Mouse (Mus musculus) kidney, postnatal 0 days (tissue): ENCODE measurements around the gene Asic2. TPM values are rescaled to one million over a fixed set of nuclear protein-coding genes. Genes with fewer than 3 reads are reported as not detected.

Experiments
- ATAC-seq: fragments of 200-750 bp; cut with Nextera tagmentation; replicated peaks from 2 replicates; pipeline ENCODE4 v1.8.0; 2017; ENCODE audit warnings: low read depth, moderate number of reproducible peaks, moderate TSS enrichment, moderate library complexity; ENCODE audit not compliant: low FRiP score
- DNase-seq: peaks from one replicate; pipeline ENCODE4 v3.0.0-alpha.2; 2016; ENCODE audit warnings: low spot score
- H3K27ac ChIP-seq: fragments of 300-500 bp; sonication (generic); 2 replicates; pipeline ENCODE4 v1.5.1; 2014; ENCODE audit warnings: mild to moderate bottlenecking
- H3K27me3 ChIP-seq: fragments of 300-500 bp; sonication (generic); 2 replicates; pipeline ENCODE4 v1.6.1; 2014; ENCODE audit warnings: low read length, mixed read lengths; ENCODE audit not compliant: insufficient read depth
- H3K36me3 ChIP-seq: fragments of 300-500 bp; sonication (generic); 2 replicates; pipeline ENCODE4 v1.6.1; 2014; ENCODE audit warnings: low read length, mixed read lengths; ENCODE audit not compliant: insufficient read depth
- H3K4me1 ChIP-seq: fragments of 300-500 bp; sonication (generic); replicated peaks from 2 replicates; pipeline ENCODE4 v1.6.1; 2014; ENCODE audit warnings: antibody characterized with exemption, low read length, mixed read lengths; ENCODE audit not compliant: insufficient read depth
- H3K4me2 ChIP-seq: fragments of 300-500 bp; sonication (generic); 2 replicates; pipeline ENCODE4 v1.6.1; 2014; ENCODE audit warnings: mild to moderate bottlenecking, low read length, moderate library complexity, mixed read lengths
- H3K4me3 ChIP-seq: fragments of 300-500 bp; sonication (generic); replicated peaks from 2 replicates; pipeline ENCODE4 v1.5.1; 2014; ENCODE audit warnings: low read depth, low read length
- H3K9ac ChIP-seq: fragments of 300-500 bp; sonication (generic); 2 replicates; pipeline ENCODE4 v1.6.1; 2014; ENCODE audit warnings: low read depth, low read length
- H3K9me3 ChIP-seq: fragments of 300-500 bp; sonication (generic); replicated peaks from 2 replicates; pipeline ENCODE4 v1.6.1; 2016; ENCODE audit warnings: low read length, inconsistent platforms, mixed read lengths
- CTCF ChIP-seq: IDR thresholded peaks from 2 replicates; pipeline ENCODE4 v1.5.1; 2016; ENCODE audit warnings: antibody characterized with exemption, low read depth, mild to moderate bottlenecking, moderate library complexity
- WGBS: fragments of 180-500 bp; shearing (Covaris S2); extraction: QIAGEN DNeasy Blood & Tissue Kit; methylation state at CpG from one replicate; pipeline ENCODE4 v1.1.7; 2014; 5-methylcytosine and 5-hydroxymethylcytosine counted together
- polyA plus RNA-seq: library from polyadenylated mRNA; unstranded; fragments of >200 nt; fragmentation: Nextera tagmentation; extraction: Ambion mirVana; gene quantifications from 2 replicates; pipeline ENCODE4 v1.2.1, GENCODE M21; 2015

The Asic2 gene
- polyA plus RNA-seq, 1 experiment from 2014 or later = 2.6 TPM

- H3K4me1 ChIP-seq = no peaks in the 10 kb centered on the region
- H3K4me3 ChIP-seq = no peak overlapping the region
- ATAC-seq (no peak), DNase-seq (no peak)
- no peaks in the 10 kb centered on the region for H3K27me3 ChIP-seq
- no peak overlapping the region for H3K27ac ChIP-seq
- no peaks in the 10 kb centered on the region for H3K36me3 ChIP-seq
- H3K4me2 ChIP-seq = no peak overlapping the region
- no peak overlapping the region for H3K9ac ChIP-seq
- no peaks in the 10 kb centered on the region for H3K9me3 ChIP-seq
- no peak for TF ChIP-seq CTCF
- WGBS = 81% methylated on average over 4 of the region's 4 CpGs
Observed at GRCm38 (mm10) chr11:81838426-81838825, 129.8 kb downstream of the Asic2 start.

GRCm38 (mm10) chr11:81832381-81832780, 135.9 kb downstream of the Asic2 start:
- TF ChIP-seq CTCF = no peak
- Histone ChIP-seq H3K27ac (no peak overlapping the region), H3K4me1 (no peaks in the 10 kb centered on the region), H3K9me3 (no peaks in the 10 kb centered on the region), H3K36me3 (no peaks in the 10 kb centered on the region), H3K27me3 (no peaks in the 10 kb centered on the region), H3K9ac (no peak overlapping the region), H3K4me3 (no peak overlapping the region), H3K4me2 (no peak overlapping the region)
- no peak for DNase-seq
- WGBS = 73% methylated on average over 1 of the region's 1 CpGs
- no peak for ATAC-seq

- 16% methylated on average over 5 of the region's 5 CpGs for WGBS
Observed at GRCm38 (mm10) chr11:81816531-81816930, 151.7 kb downstream of the Asic2 start.

GRCm38 (mm10) chr11:81814816-81815215, 153.4 kb downstream of the Asic2 start:
- H3K9ac ChIP-seq = no peak overlapping the region
- H3K9me3 ChIP-seq = no peaks in the 10 kb centered on the region

More at GRCm38 (mm10) chr11:81816531-81816930, 151.7 kb downstream of the Asic2 start:
- TF ChIP-seq CTCF = no peak
- Histone ChIP-seq H3K36me3 (no peaks in the 10 kb centered on the region), H3K27me3 (no peaks in the 10 kb centered on the region), H3K9me3 (no peaks in the 10 kb centered on the region), H3K9ac (no peak overlapping the region), H3K4me3 (no peak overlapping the region), H3K4me1 (no peaks in the 10 kb centered on the region), H3K4me2 (no peak overlapping the region), H3K27ac (no peak overlapping the region)
- no peak for DNase-seq
- no peak for ATAC-seq

GRCm38 (mm10) chr11:81806905-81807659, 161.2 kb downstream of the Asic2 start:
- WGBS = 80% methylated on average over 11 of the region's 11 CpGs
- Histone ChIP-seq H3K9ac (no peak overlapping the region), H3K4me2 (no peak overlapping the region), H3K27me3 (no peaks in the 10 kb centered on the region), H3K27ac (no peak overlapping the region), H3K36me3 (no peaks in the 10 kb centered on the region), H3K4me1 (no peaks in the 10 kb centered on the region), H3K4me3 (no peak overlapping the region), H3K9me3 (no peaks in the 10 kb centered on the region)
- TF ChIP-seq CTCF = no peak
- ATAC-seq (no peak), DNase-seq (no peak)

More at GRCm38 (mm10) chr11:81814816-81815215, 153.4 kb downstream of the Asic2 start:
- DNase-seq (no peak), ATAC-seq (no peak)
- WGBS = 81% methylated on average over 1 of the region's 1 CpGs
- no peak overlapping the region for H3K27ac ChIP-seq
- H3K4me1 ChIP-seq = no peaks in the 10 kb centered on the region
- no peaks in the 10 kb centered on the region for H3K36me3 ChIP-seq
- no peak overlapping the region for H3K4me2 ChIP-seq
- no peaks in the 10 kb centered on the region for H3K27me3 ChIP-seq
- no peak overlapping the region for H3K4me3 ChIP-seq
- TF ChIP-seq CTCF = no peak

GRCm38 (mm10) chr11:81803544-81803943, 164.7 kb downstream of the Asic2 start:
- WGBS = 47% methylated on average over 2 of the region's 2 CpGs
- no peak overlapping the region for H3K9ac ChIP-seq
- no peak overlapping the region for H3K4me2 ChIP-seq
- no peaks in the 10 kb centered on the region for H3K36me3 ChIP-seq
- no peaks in the 10 kb centered on the region for H3K27me3 ChIP-seq
- ATAC-seq = no peak
- H3K4me1 ChIP-seq = no peaks in the 10 kb centered on the region
- no peak for DNase-seq
- H3K9me3 ChIP-seq = no peaks in the 10 kb centered on the region
- no peak overlapping the region for H3K27ac ChIP-seq
- no peak for TF ChIP-seq CTCF
- H3K4me3 ChIP-seq = no peak overlapping the region
